Mouse (Mus musculus) forelimb bud, embryonic 11.5 days (tissue): ENCODE measurements around the gene Tbc1d12.

Experiments used
- DNase-seq: peaks from one replicate; pipeline ENCODE4 v3.0.0-alpha.2; 2012; ENCODE audit warnings: low read depth, low spot score

The Tbc1d12 gene

GRCm38 (mm10) chr19:38914926-38915325, 78.5 kb downstream of the Tbc1d12 start:
- DNase-seq, result no peak

DNA sequence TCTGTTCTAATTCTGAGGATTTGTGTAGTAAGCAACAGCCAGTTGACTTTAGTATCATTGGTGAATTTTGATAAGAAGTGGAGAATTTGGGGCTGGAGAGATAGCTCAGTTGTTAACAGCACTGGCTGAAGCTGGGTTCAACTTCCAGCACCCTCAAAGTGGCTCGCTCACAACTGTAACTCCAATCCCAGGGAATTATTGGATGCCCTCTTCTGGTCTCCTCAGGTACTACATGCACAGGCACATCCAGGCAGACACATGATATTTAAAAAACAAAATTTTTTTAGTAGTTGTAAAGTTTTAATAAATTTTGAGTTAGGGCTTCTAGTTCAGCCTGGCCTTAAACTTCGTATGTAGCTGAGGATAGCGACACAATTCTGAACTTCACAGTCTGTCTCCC, 79.3 kb downstream of the Tbc1d12 start:
- DNase-seq, result peak; percentile 38

GRCm38 (mm10) chr19:38928481-38929158, 92.2 kb downstream of the Tbc1d12 start:
- DNase-seq, result no peak

GRCm38 (mm10) chr19:38929471-38930251, 93.3 kb downstream of the Tbc1d12 start:
- DNase-seq, result no peak

DNA sequence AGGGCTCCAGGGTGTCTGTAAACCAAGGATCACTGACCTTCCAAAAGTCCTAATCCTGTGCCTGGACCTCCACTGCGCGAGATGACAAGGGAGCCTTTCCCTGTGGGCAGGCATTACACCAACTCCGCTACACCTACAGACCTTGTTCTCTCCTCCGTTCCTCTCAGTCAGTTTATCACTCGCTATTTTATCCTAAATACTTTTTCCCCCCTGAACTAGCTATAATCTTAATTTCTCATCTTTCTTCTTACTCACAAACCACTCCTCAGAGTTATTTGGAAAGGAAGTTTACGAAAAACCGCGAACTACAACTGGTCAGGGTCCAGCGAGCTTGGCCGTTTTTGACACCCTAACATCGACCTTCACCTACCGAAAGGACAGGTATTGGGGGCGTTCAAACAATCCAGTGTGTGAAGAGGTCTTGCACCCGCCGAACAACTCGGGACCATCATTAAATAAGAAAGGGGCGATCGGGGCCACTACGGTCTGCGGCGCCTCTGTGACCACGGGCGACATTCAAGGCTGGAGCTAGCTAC, 93.9 kb downstream of the Tbc1d12 start:
- no peak for DNase-seq

GRCm38 (mm10) chr19:38930788-38931565, 94.6 kb downstream of the Tbc1d12 start, which contains the start of gene Hells:
Hells (plus strand) TSS chr19:38930915.
- DNase-seq, result peak; percentile 95

- no peak for DNase-seq
These were observed 95.1 kb downstream of the Tbc1d12 start for GRCm38 (mm10) chr19:38931566-38931890.

DNA sequence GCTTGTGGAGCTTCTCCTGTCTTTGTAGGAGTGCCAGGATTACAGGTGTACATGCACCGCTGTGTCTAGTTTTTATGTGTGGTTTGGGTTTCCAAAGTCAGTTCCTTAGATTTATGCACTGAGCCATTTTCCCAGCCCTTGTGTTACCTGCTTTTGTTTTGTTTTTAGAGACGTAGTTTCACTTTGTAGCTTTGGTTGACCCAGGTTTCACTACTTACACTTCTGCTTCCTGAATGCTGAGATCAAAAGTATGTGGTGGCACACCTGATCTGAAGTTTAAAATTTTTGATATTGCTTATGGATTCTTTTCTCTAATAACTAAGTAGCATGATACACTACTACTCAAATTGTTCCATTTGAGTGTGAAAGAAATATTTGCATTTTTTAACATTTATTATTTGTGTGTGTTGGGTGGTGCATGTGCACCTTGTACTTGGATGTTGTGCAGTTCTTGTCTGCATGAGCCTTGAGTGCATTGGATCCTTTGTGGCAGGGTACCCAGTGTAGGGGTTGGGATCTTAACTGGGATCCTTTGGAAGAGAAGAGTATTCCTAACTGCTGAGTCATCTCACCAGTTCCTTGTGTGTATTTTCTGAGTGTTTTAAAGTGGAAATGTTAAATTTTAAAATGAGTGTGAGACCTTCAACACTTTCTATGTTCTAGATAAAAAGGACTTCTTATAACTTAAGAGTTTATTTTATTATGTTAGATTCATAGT, 108.4 kb downstream of the Tbc1d12 start:
- no peak for DNase-seq
